ENCODE assay signal across 23 mouse cellular contexts in the genomic region with DNA sequence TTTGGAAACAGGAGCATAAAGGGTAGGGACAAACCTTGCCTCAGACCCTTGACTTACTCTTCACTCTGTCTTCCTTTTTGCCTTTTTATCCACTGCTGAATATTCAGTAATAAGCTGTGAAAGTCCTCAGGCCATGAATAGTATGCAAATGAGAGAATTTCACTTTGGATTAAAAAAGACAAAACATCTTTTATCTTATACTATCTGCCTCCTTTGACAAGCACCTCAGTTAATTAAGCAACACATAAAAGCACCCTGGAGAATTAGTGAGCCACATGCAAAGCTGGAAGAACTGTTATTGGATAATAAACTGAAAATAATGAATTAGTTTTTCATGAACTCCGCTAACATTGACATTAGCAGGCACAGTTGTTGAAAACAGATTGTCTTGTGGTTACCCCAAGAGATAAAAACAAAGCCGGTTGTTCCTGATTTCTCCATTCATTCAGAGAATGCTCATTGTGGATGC. TPM values are rescaled to one million over a fixed set of nuclear protein-coding genes. Genes with fewer than 3 reads are reported as not detected.
DNase-seq lines count a peak whose midpoint lies in the region; ATAC-seq and TF ChIP-seq lines count a peak whose summit lies in the region.
"Had no signal": no experiment of that assay in that cellular context is flagged by ENCODE, and none has a peak within 500 bp of the region (broad histone marks: within the 10 kb centered on the region; RNA-seq: fewer than 3 reads in every experiment).

No protein-coding gene starts in this region.

- no peak for DNase-seq in forebrain, embryonic 10.5 days (ENCODE audit: extremely low spot score, low spot score)
- no peak for DNase-seq in neural tube, embryonic 10.5 days (ENCODE audit: extremely low spot score, low spot score)
- no peak for DNase-seq in stomach, postnatal 0 days (ENCODE audit: low spot score)
- DNase-seq: adrenal gland, postnatal 14 days; cerebellum, adult 11 months; cerebellum, postnatal 10 days; gastrocnemius, postnatal 14 days; heart, adult 2 months; kidney, adult 11 months; lung, embryonic 14.5 days; lung, postnatal 4 days; right cerebral cortex, postnatal 14 days had no signal

- 13% methylated on average over 2 of the region's 2 CpGs for WGBS in forebrain, embryonic 12.5 days
- 60% methylated on average over 2 of the region's 2 CpGs for WGBS in forebrain, embryonic 10.5 days
- WGBS in neural tube, embryonic 12.5 days, result 22% methylated on average over 2 of the region's 2 CpGs
- 33% methylated on average over 2 of the region's 2 CpGs for WGBS in midbrain, embryonic 16.5 days
- 61% methylated on average over 2 of the region's 2 CpGs for WGBS in stomach, postnatal 0 days
- 74% methylated on average over 2 of the region's 2 CpGs for WGBS in heart, embryonic 12.5 days

- no peak for TF ChIP-seq CTCF in stomach, postnatal 0 days (IDR thresholded peaks at IDR 0.05; ENCODE audit: low read depth)

- 0 out of 2 replicates have a peak overlapping the region, but pooled peaks have one; percentile 36 for H3K27ac ChIP-seq in forebrain, embryonic 12.5 days
- H3K27ac ChIP-seq in forebrain, embryonic 10.5 days, result no peak overlapping the region
- no peak overlapping the region for H3K27ac ChIP-seq in neural tube, embryonic 12.5 days
- H3K27ac ChIP-seq in midbrain, embryonic 16.5 days (ENCODE audit: low read length), result no peak overlapping the region
- H3K27ac ChIP-seq in stomach, postnatal 0 days (replicated peaks), result no peak overlapping the region
- no peak overlapping the region for H3K27ac ChIP-seq in heart, embryonic 12.5 days (ENCODE audit: poor library complexity, severe bottlenecking)
- H3K27ac ChIP-seq: embryonic facial prominence, embryonic 12.5 days; heart, adult 2 months; heart, embryonic 15.5 days; hindbrain, embryonic 15.5 days; limb, embryonic 10.5 days had no signal

- H3K9me3 ChIP-seq in forebrain, embryonic 12.5 days, result no peaks in the 10 kb centered on the region
- H3K9me3 ChIP-seq in forebrain, embryonic 10.5 days, result no peaks in the 10 kb centered on the region
- H3K9me3 ChIP-seq in neural tube, embryonic 12.5 days, result no peaks in the 10 kb centered on the region
- H3K9me3 ChIP-seq in midbrain, embryonic 16.5 days (replicated peaks; ENCODE audit: control insufficient read depth, low read length, poor library complexity, severe bottlenecking), result no peaks in the 10 kb centered on the region
- no peaks in the 10 kb centered on the region for H3K9me3 ChIP-seq in stomach, postnatal 0 days (ENCODE audit: control insufficient read depth, low read length)
- H3K9me3 ChIP-seq in heart, embryonic 12.5 days (replicated peaks), result no peaks in the 10 kb centered on the region
- H3K9me3 ChIP-seq: embryonic facial prominence, embryonic 12.5 days; heart, embryonic 15.5 days; hindbrain, embryonic 15.5 days; limb, embryonic 10.5 days had no signal

- H3K4me2 ChIP-seq in forebrain, embryonic 12.5 days, result no peak overlapping the region
- H3K4me2 ChIP-seq in neural tube, embryonic 12.5 days (replicated peaks), result no peak overlapping the region
- H3K4me2 ChIP-seq in midbrain, embryonic 16.5 days (ENCODE audit: low read length), result no peak overlapping the region
- no peak overlapping the region for H3K4me2 ChIP-seq in stomach, postnatal 0 days (replicated peaks; ENCODE audit: low read depth)
- no peak overlapping the region for H3K4me2 ChIP-seq in heart, embryonic 12.5 days
- H3K4me2 ChIP-seq: embryonic facial prominence, embryonic 12.5 days; heart, embryonic 15.5 days; hindbrain, embryonic 15.5 days; liver, embryonic 11.5 days; lung, embryonic 14.5 days had no signal

- no peak overlapping the region for H3K4me3 ChIP-seq in forebrain, embryonic 12.5 days (replicated peaks)
- H3K4me3 ChIP-seq in forebrain, embryonic 10.5 days, result no peak overlapping the region
- H3K4me3 ChIP-seq in neural tube, embryonic 12.5 days, result no peak overlapping the region
- H3K4me3 ChIP-seq in midbrain, embryonic 16.5 days (ENCODE audit: low read depth, low read length), result no peak overlapping the region
- no peak overlapping the region for H3K4me3 ChIP-seq in stomach, postnatal 0 days (ENCODE audit: low read depth, low read length)
- no peak overlapping the region for H3K4me3 ChIP-seq in heart, embryonic 12.5 days
- H3K4me3 ChIP-seq: embryonic facial prominence, embryonic 12.5 days; erythroblast, embryonic 14.5 days; heart, adult 2 months; heart, embryonic 15.5 days; hindbrain, embryonic 15.5 days; limb, embryonic 10.5 days had no signal

- H3K27me3 ChIP-seq in forebrain, embryonic 12.5 days, result no peaks in the 10 kb centered on the region
- H3K27me3 ChIP-seq in forebrain, embryonic 10.5 days (ENCODE audit: poor library complexity, severe bottlenecking), result peaks cover 12% of the 10 kb centered on the region; the same call in 1 of the 2 replicates
- H3K27me3 ChIP-seq in neural tube, embryonic 12.5 days (replicated peaks), result no peaks in the 10 kb centered on the region
- no peaks in the 10 kb centered on the region for H3K27me3 ChIP-seq in midbrain, embryonic 16.5 days (ENCODE audit: control insufficient read depth, insufficient read depth, low read depth, low read length)
- no peaks in the 10 kb centered on the region for H3K27me3 ChIP-seq in stomach, postnatal 0 days (ENCODE audit: control insufficient read depth, insufficient read depth, low read length)
- H3K27me3 ChIP-seq in heart, embryonic 12.5 days (replicated peaks), result no peaks in the 10 kb centered on the region
- H3K27me3 ChIP-seq: embryonic facial prominence, embryonic 12.5 days; heart, embryonic 15.5 days; hindbrain, embryonic 15.5 days had no signal

- TF ChIP-seq EP300 in stomach, postnatal 0 days (optimal IDR thresholded peaks at IDR 0.05), result no peak

- no peak overlapping the region for H3K9ac ChIP-seq in forebrain, embryonic 12.5 days
- H3K9ac ChIP-seq in neural tube, embryonic 12.5 days, result no peak overlapping the region
- no peak overlapping the region for H3K9ac ChIP-seq in midbrain, embryonic 16.5 days (ENCODE audit: low read depth, low read length)
- H3K9ac ChIP-seq in stomach, postnatal 0 days (ENCODE audit: low read length), result no peak overlapping the region
- no peak overlapping the region for H3K9ac ChIP-seq in heart, embryonic 12.5 days
- H3K9ac ChIP-seq: embryonic facial prominence, embryonic 12.5 days; heart, embryonic 15.5 days; hindbrain, embryonic 15.5 days; lung, embryonic 14.5 days had no signal

- no peaks in the 10 kb centered on the region for H3K36me3 ChIP-seq in forebrain, embryonic 12.5 days (replicated peaks)
- H3K36me3 ChIP-seq in forebrain, embryonic 10.5 days (replicated peaks), result no peaks in the 10 kb centered on the region
- no peaks in the 10 kb centered on the region for H3K36me3 ChIP-seq in neural tube, embryonic 12.5 days
- no peaks in the 10 kb centered on the region for H3K36me3 ChIP-seq in midbrain, embryonic 16.5 days (ENCODE audit: control insufficient read depth, insufficient read depth, low read length)
- H3K36me3 ChIP-seq in stomach, postnatal 0 days (ENCODE audit: control insufficient read depth, insufficient read depth, low read length), result no peaks in the 10 kb centered on the region
- H3K36me3 ChIP-seq in heart, embryonic 12.5 days, result no peaks in the 10 kb centered on the region
- H3K36me3 ChIP-seq: embryonic facial prominence, embryonic 12.5 days; heart, embryonic 15.5 days; hindbrain, embryonic 15.5 days; limb, embryonic 10.5 days had no signal

- H3K4me1 ChIP-seq in forebrain, embryonic 12.5 days, result peaks cover 7% of the 10 kb centered on the region
- peaks cover 21% of the 10 kb centered on the region for H3K4me1 ChIP-seq in forebrain, embryonic 10.5 days
- no peaks in the 10 kb centered on the region for H3K4me1 ChIP-seq in neural tube, embryonic 12.5 days
- peaks cover 3% of the 10 kb centered on the region; the same call in 1 of the 2 replicates for H3K4me1 ChIP-seq in midbrain, embryonic 16.5 days (ENCODE audit: control insufficient read depth, insufficient read depth, low read length)
- no peaks in the 10 kb centered on the region for H3K4me1 ChIP-seq in stomach, postnatal 0 days (replicated peaks; ENCODE audit: control insufficient read depth, insufficient read depth)
- H3K4me1 ChIP-seq in heart, embryonic 12.5 days (replicated peaks), result 0 out of 2 replicates have a peak, but pooled peaks cover 12% of the 10 kb centered on the region
- H3K4me1 ChIP-seq: embryonic facial prominence, embryonic 12.5 days; limb, embryonic 10.5 days had no signal

- peak; percentile 58; the same call in 1 of the 2 replicates for ATAC-seq in forebrain, embryonic 12.5 days (ENCODE audit: low FRiP score)
- ATAC-seq in neural tube, embryonic 12.5 days (ENCODE audit: low FRiP score, low read depth), result peak; percentile 65
- ATAC-seq in midbrain, embryonic 16.5 days, result peak; percentile 67; the same call in 1 of the 2 replicates
- ATAC-seq in stomach, postnatal 0 days (ENCODE audit: low FRiP score, low TSS enrichment), result no peak
- no peak for ATAC-seq in heart, embryonic 12.5 days (ENCODE audit: insufficient number of reproducible peaks, low FRiP score)
- ATAC-seq: CD4-positive, CD25-positive, alpha-beta regulatory T cell, adult 4 months had no signal

RNA-seq across cellular contexts. Expression of gene Sema3c, which starts 8.0 kb away (rescaled TPM):
- 15.4 and 21.6 TPM in 2 replicates for polyA plus RNA-seq in forebrain, embryonic 12.5 days (2016; fragmentation: Nextera tagmentation; extraction: Ambion mirVana)
- polyA plus RNA-seq in forebrain, embryonic 10.5 days (2016; fragmentation: Nextera tagmentation; extraction: Ambion mirVana), result 5.8 and 6.7 TPM in 2 replicates
- 31.7 and 36.0 TPM in 2 replicates for polyA plus RNA-seq in neural tube, embryonic 12.5 days (2016; fragmentation: Nextera tagmentation; extraction: Ambion mirVana)
- polyA plus RNA-seq in midbrain, embryonic 16.5 days (2015; fragmentation: Nextera tagmentation; extraction: Ambion mirVana), result 13.6 and 15.5 TPM in 2 replicates
- 28.7 and 30.3 TPM in 2 replicates for polyA plus RNA-seq in stomach, postnatal 0 days (2015; fragmentation: Nextera tagmentation; extraction: Ambion mirVana)
- polyA plus RNA-seq in heart, embryonic 12.5 days (2016; fragmentation: Nextera tagmentation; extraction: Ambion mirVana), result 32.8 and 33.1 TPM in 2 replicates
- polyA plus RNA-seq: CD4-positive, CD25-positive, alpha-beta regulatory T cell, adult 4 months; erythroblast, embryonic 14.5 days had no signal

Comparison
In these comparisons a context has a peak if more than half of its experiments do, and no peak if none do; other contexts are left out.
1. ATAC-seq: peak in forebrain, embryonic 12.5 days (single experiment), neural tube, embryonic 12.5 days (single experiment) and midbrain, embryonic 16.5 days (single experiment); none in stomach, postnatal 0 days (single experiment) and heart, embryonic 12.5 days (single experiment).